Mouse (Mus musculus) kidney, embryonic 15.5 days (tissue): ENCODE measurements around the gene Proca1. TPM values are rescaled to one million over a fixed set of nuclear protein-coding genes. Genes with fewer than 3 reads are reported as not detected.

Experiments
- ATAC-seq: fragments of 200-750 bp; cut with Nextera tagmentation; replicated peaks from 2 replicates; pipeline ENCODE4 v1.8.0; 2017; ENCODE audit warnings: moderate TSS enrichment; ENCODE audit not compliant: low FRiP score
- H3K27ac ChIP-seq: fragments of 300-500 bp; sonication (generic); 2 replicates; pipeline ENCODE4 v1.5.1; 2015; ENCODE audit warnings: mild to moderate bottlenecking, inconsistent platforms
- H3K27me3 ChIP-seq: fragments of 300-500 bp; sonication (generic); 2 replicates; pipeline ENCODE4 v1.6.1; 2015; ENCODE audit warnings: inconsistent platforms
- H3K36me3 ChIP-seq: fragments of 300-500 bp; sonication (generic); 2 replicates; pipeline ENCODE4 v1.6.1; 2015; ENCODE audit warnings: inconsistent platforms
- H3K4me1 ChIP-seq: fragments of 300-500 bp; sonication (generic); 2 replicates; pipeline ENCODE4 v1.6.1; 2015; ENCODE audit warnings: inconsistent platforms
- H3K4me2 ChIP-seq: fragments of 300-500 bp; sonication (generic); 2 replicates; pipeline ENCODE4 v1.6.1; 2015; ENCODE audit warnings: moderate library complexity, mild to moderate bottlenecking, inconsistent platforms
- H3K4me3 ChIP-seq: fragments of 300-500 bp; sonication (generic); replicated peaks from 2 replicates; pipeline ENCODE4 v1.5.1; 2015; ENCODE audit warnings: mild to moderate bottlenecking, inconsistent platforms
- H3K9ac ChIP-seq: fragments of 300-500 bp; sonication (generic); 2 replicates; pipeline ENCODE4 v1.6.1; 2015; ENCODE audit warnings: mild to moderate bottlenecking, inconsistent platforms
- H3K9me3 ChIP-seq: fragments of 300-500 bp; sonication (generic); replicated peaks from 2 replicates; pipeline ENCODE4 v1.6.1; 2016; ENCODE audit warnings: inconsistent platforms
- WGBS: fragments of 180-500 bp; shearing (Covaris S2); methylation state at CpG from one replicate; pipeline ENCODE4 v1.1.7; 2015; ENCODE audit warnings: mixed read lengths; 5-methylcytosine and 5-hydroxymethylcytosine counted together
- polyA plus RNA-seq: library from polyadenylated mRNA; unstranded; fragments of >200 nt; fragmentation: Nextera tagmentation; extraction: Ambion mirVana; gene quantifications from 2 replicates; pipeline ENCODE4 v1.2.1, GENCODE M21; 2015

Proca1 gene
- 3.1 and 4.3 TPM in 2 replicates for polyA plus RNA-seq

DNA sequence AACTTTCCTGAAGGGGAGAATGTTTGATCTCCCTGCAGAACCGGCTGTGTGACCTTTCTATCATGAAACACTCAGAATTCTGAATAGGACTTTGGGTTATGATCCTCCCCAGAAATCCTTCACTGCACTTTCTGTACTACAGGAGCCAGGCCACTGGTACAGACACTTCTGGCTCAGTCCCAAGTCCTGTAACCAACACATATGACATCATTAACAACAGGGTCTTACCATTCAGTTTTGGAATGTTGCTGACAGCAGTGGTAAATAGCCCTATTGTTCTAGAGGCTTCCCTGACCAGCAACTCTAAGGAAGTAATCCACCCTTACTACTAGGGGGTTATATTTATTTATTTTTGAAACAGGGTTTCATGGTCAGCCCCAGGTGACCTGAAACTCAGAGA, at the start of gene Proca1:
Gene Proca1 (plus strand): TSS at position 280 of the 400 bp plus-strand sequence.
- Histone ChIP-seq H3K4me3 (peak within 1 kb of the TSS; percentile 59), H3K9ac (no peak within 1 kb of the TSS), H3K27ac (peak within 1 kb of the TSS; percentile 71; the same call in 1 of the 2 replicates), H3K4me2 (peak within 1 kb of the TSS; percentile 62), H3K27me3 (no peaks in the 10 kb centered on the region), H3K4me1 (peaks cover 30% of the 10 kb centered on the region), H3K9me3 (no peaks in the 10 kb centered on the region), H3K36me3 (peaks cover 33% of the 10 kb centered on the region)
- ATAC-seq = no peak
- WGBS = 76% methylated on average over 1 of the region's 1 CpGs

GRCm38 (mm10) chr11:78143520-78143919, 49.7 kb upstream of the Proca1 start:
- no peak for ATAC-seq
- Histone ChIP-seq H3K4me2 (no peak overlapping the region), H3K9me3 (no peaks in the 10 kb centered on the region), H3K4me3 (no peak overlapping the region), H3K27me3 (no peaks in the 10 kb centered on the region), H3K27ac (no peak overlapping the region), H3K36me3 (peaks cover 54% of the 10 kb centered on the region), H3K9ac (no peak overlapping the region), H3K4me1 (no peaks in the 10 kb centered on the region)
- WGBS = 91% methylated on average over 2 of the region's 2 CpGs

- no peaks in the 10 kb centered on the region for H3K27me3 ChIP-seq
- no peak for ATAC-seq
- H3K9me3 ChIP-seq = no peaks in the 10 kb centered on the region
- WGBS = 85% methylated on average over 5 of the region's 5 CpGs
- H3K4me2 ChIP-seq = no peak overlapping the region
- H3K4me1 ChIP-seq = no peaks in the 10 kb centered on the region
- H3K36me3 ChIP-seq = peaks cover 79% of the 10 kb centered on the region
- no peak overlapping the region for H3K4me3 ChIP-seq
- no peak overlapping the region for H3K9ac ChIP-seq
- no peak overlapping the region for H3K27ac ChIP-seq
These were observed 47.0 kb upstream of the Proca1 start for GRCm38 (mm10) chr11:78146168-78146567.

- Histone ChIP-seq H3K4me2 (no peak overlapping the region), H3K36me3 (peaks cover 86% of the 10 kb centered on the region), H3K9me3 (no peaks in the 10 kb centered on the region), H3K27ac (no peak overlapping the region), H3K27me3 (no peaks in the 10 kb centered on the region), H3K9ac (no peak overlapping the region), H3K4me3 (no peak overlapping the region), H3K4me1 (no peaks in the 10 kb centered on the region; the same call in 1 of the 2 replicates)
- WGBS = 86% methylated on average over 6 of the region's 6 CpGs
- no peak for ATAC-seq
These were observed 46.3 kb upstream of the Proca1 start for GRCm38 (mm10) chr11:78146707-78147543.

GRCm38 (mm10) chr11:78151161-78151560, 42.0 kb upstream of the Proca1 start:
- Histone ChIP-seq H3K4me2 (no peak overlapping the region), H3K36me3 (peaks cover 91% of the 10 kb centered on the region), H3K9me3 (no peaks in the 10 kb centered on the region), H3K27me3 (no peaks in the 10 kb centered on the region), H3K9ac (no peak overlapping the region), H3K4me3 (no peak overlapping the region), H3K4me1 (peaks cover 14% of the 10 kb centered on the region; the same call in 1 of the 2 replicates), H3K27ac (no peak overlapping the region)
- ATAC-seq = no peak
- WGBS = 35% methylated on average over 1 of the region's 1 CpGs

GRCm38 (mm10) chr11:78152299-78153231, 40.6 kb upstream of the Proca1 start:
- no peak overlapping the region for H3K4me3 ChIP-seq
- no peaks in the 10 kb centered on the region for H3K9me3 ChIP-seq
- peaks cover 93% of the 10 kb centered on the region for H3K36me3 ChIP-seq
- H3K4me1 ChIP-seq = peaks cover 18% of the 10 kb centered on the region; the same call in 1 of the 2 replicates
- ATAC-seq = no peak
- no peak overlapping the region for H3K9ac ChIP-seq
- H3K4me2 ChIP-seq = no peak overlapping the region
- WGBS = 62% methylated on average over 9 of the region's 9 CpGs
- H3K27ac ChIP-seq = peak overlapping the region; percentile 39
- H3K27me3 ChIP-seq = no peaks in the 10 kb centered on the region

GRCm38 (mm10) chr11:78153778-78154177, 39.4 kb upstream of the Proca1 start:
- no peaks in the 10 kb centered on the region for H3K27me3 ChIP-seq
- H3K9ac ChIP-seq = no peak overlapping the region
- H3K4me1 ChIP-seq = peaks cover 21% of the 10 kb centered on the region; the same call in 1 of the 2 replicates
- H3K4me3 ChIP-seq = no peak overlapping the region
- H3K36me3 ChIP-seq = peaks cover 94% of the 10 kb centered on the region
- H3K4me2 ChIP-seq = no peak overlapping the region
- no peak overlapping the region for H3K27ac ChIP-seq
- H3K9me3 ChIP-seq = no peaks in the 10 kb centered on the region
- WGBS = 90% methylated on average over 13 of the region's 13 CpGs
- ATAC-seq = no peak; the same call in 1 of the 2 replicates

GRCm38 (mm10) chr11:78155674-78156073, 37.5 kb upstream of the Proca1 start:
- H3K27ac ChIP-seq = peak overlapping the region; percentile 37; the same call in 1 of the 2 replicates
- no peaks in the 10 kb centered on the region for H3K27me3 ChIP-seq
- no peak overlapping the region for H3K9ac ChIP-seq
- H3K4me3 ChIP-seq = no peak overlapping the region
- no peak overlapping the region for H3K4me2 ChIP-seq
- no peak for ATAC-seq
- H3K4me1 ChIP-seq = peaks cover 37% of the 10 kb centered on the region
- peaks cover 94% of the 10 kb centered on the region for H3K36me3 ChIP-seq
- no peaks in the 10 kb centered on the region for H3K9me3 ChIP-seq
- WGBS = 85% methylated on average over 5 of the region's 5 CpGs

- 57% methylated on average over 6 of the region's 6 CpGs for WGBS
- peaks cover 94% of the 10 kb centered on the region for H3K36me3 ChIP-seq
- no peaks in the 10 kb centered on the region for H3K9me3 ChIP-seq
- no peak overlapping the region for H3K4me3 ChIP-seq
- no peak overlapping the region for H3K9ac ChIP-seq
- no peaks in the 10 kb centered on the region for H3K27me3 ChIP-seq
- no peak for ATAC-seq
- peak overlapping the region; percentile 37; the same call in 1 of the 2 replicates for H3K27ac ChIP-seq
- peaks cover 42% of the 10 kb centered on the region for H3K4me1 ChIP-seq
- no peak overlapping the region for H3K4me2 ChIP-seq
These were observed 37.0 kb upstream of the Proca1 start for GRCm38 (mm10) chr11:78156156-78156699.

DNA sequence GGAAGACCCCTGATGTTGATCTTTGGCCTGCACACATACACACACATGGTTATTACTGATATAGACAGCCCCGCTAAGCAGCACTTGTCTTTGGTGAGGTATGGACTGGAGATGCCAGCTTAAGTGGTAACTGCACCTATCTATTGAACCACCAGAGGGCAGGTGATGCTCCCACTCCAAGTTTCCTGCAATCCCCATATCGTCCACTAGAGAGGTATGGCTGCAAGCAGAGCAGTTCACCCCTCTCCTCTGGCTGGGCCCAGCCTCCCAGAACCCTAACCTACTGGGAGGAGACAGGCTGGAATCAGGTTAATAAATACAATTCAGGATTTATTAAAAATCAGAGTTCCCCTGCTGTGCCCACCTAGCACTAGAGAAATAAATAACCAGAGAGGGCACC, 34.1 kb upstream of the Proca1 start:
- Histone ChIP-seq H3K27ac (peak overlapping the region; percentile 60), H3K9me3 (no peaks in the 10 kb centered on the region), H3K27me3 (no peaks in the 10 kb centered on the region), H3K9ac (no peak overlapping the region), H3K36me3 (peaks cover 91% of the 10 kb centered on the region), H3K4me2 (0 out of 2 replicates have a peak overlapping the region, but pooled peaks have one; percentile 7), H3K4me3 (no peak overlapping the region), H3K4me1 (peaks cover 55% of the 10 kb centered on the region)
- 0 out of 2 replicates have a peak, but pooled peaks have one; percentile 26 for ATAC-seq
- WGBS = 33% methylated on average over 2 of the region's 2 CpGs

DNA sequence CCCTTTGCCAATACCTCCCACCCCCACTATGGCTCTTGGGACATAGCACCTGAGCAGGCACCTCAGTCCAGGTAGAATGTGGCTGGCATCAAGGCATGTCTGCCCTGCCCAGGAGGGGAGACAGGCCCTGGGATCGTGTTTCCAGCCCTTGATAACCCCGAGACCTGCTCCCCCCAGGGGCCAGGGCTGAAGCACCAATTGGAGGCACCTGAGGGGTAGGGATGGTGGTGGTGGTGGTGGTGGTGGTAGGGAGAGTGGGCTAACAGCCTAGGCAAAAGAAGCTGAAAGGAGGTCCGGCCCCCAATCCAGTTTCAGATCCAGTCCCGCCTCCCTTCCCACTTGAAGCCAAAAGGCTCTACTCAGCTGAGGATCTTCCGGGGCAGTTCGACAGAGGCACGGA, 33.6 kb upstream of the Proca1 start:
- peaks cover 86% of the 10 kb centered on the region for H3K36me3 ChIP-seq
- no peak for ATAC-seq
- 0 out of 2 replicates have a peak overlapping the region, but pooled peaks have one; percentile 7 for H3K4me2 ChIP-seq
- peaks cover 55% of the 10 kb centered on the region for H3K4me1 ChIP-seq
- H3K4me3 ChIP-seq = no peak overlapping the region
- H3K27me3 ChIP-seq = no peaks in the 10 kb centered on the region
- no peak overlapping the region for H3K9ac ChIP-seq
- peak overlapping the region; percentile 60 for H3K27ac ChIP-seq
- WGBS = 72% methylated on average over 7 of the region's 7 CpGs
- H3K9me3 ChIP-seq = no peaks in the 10 kb centered on the region
